Mouse (Mus musculus): ENCODE measurements around the gene Eif2ak4. TPM values are rescaled to one million over a fixed set of nuclear protein-coding genes. Genes with fewer than 3 reads are reported as not detected.

The Eif2ak4 gene
- polyA plus RNA-seq, 1 experiment from 2014 or later: 9.5 TPM

GRCm38 (mm10) chr2:118468354-118468753, 79.9 kb downstream of the Eif2ak4 start:
- ATAC-seq (ENCODE audit: low FRiP score) (no peak), DNase-seq (ENCODE audit: low spot score) (no peak)
- Histone ChIP-seq H3K4me2 (replicated peaks) (no peak overlapping the region), H3K9me3 (ENCODE audit: control insufficient read depth, low read length) (no peaks in the 10 kb centered on the region), H3K36me3 (replicated peaks; ENCODE audit: control insufficient read depth, insufficient read depth) (peaks cover 84% of the 10 kb centered on the region), H3K4me1 (replicated peaks; ENCODE audit: control insufficient read depth, insufficient read depth, low read length) (no peaks in the 10 kb centered on the region), H3K27me3 (ENCODE audit: control insufficient read depth, insufficient read depth, low read length) (no peaks in the 10 kb centered on the region), H3K9ac (no peak overlapping the region), H3K27ac (no peak overlapping the region), H3K4me3 (replicated peaks; ENCODE audit: low read length) (no peak overlapping the region)

- DNase-seq (ENCODE audit: low spot score) (no peak), ATAC-seq (ENCODE audit: low FRiP score) (peak; percentile 80)
- H3K4me3 ChIP-seq (replicated peaks; ENCODE audit: low read length): peak overlapping the region; percentile 97
- H3K4me1 ChIP-seq (replicated peaks; ENCODE audit: control insufficient read depth, insufficient read depth, low read length): peaks cover 11% of the 10 kb centered on the region
- H3K4me2 ChIP-seq (replicated peaks): peak overlapping the region; percentile 87
- no peaks in the 10 kb centered on the region for H3K9me3 ChIP-seq (ENCODE audit: control insufficient read depth, low read length)
- H3K27ac ChIP-seq: peak overlapping the region; percentile 87
- 3% methylated on average over 50 of the region's 52 CpGs for WGBS
- H3K36me3 ChIP-seq (replicated peaks; ENCODE audit: control insufficient read depth, insufficient read depth): peaks cover 38% of the 10 kb centered on the region
- peak overlapping the region; percentile 90 for H3K9ac ChIP-seq
- H3K27me3 ChIP-seq (ENCODE audit: control insufficient read depth, insufficient read depth, low read length): no peaks in the 10 kb centered on the region
Measured at GRCm38 (mm10) chr2:118478833-118479549, 90.6 kb downstream of the Eif2ak4 start.

GRCm38 (mm10) chr2:118479550-118479909, 91.1 kb downstream of the Eif2ak4 start, which contains the start of gene Srp14:
Gene Srp14 (minus strand): TSS chr2:118479711.
- Histone ChIP-seq H3K9me3 (ENCODE audit: control insufficient read depth, low read length) (no peaks in the 10 kb centered on the region), H3K4me1 (replicated peaks; ENCODE audit: control insufficient read depth, insufficient read depth, low read length) (peaks cover 11% of the 10 kb centered on the region), H3K4me2 (replicated peaks) (peak within 1 kb of the TSS; percentile 87), H3K27me3 (ENCODE audit: control insufficient read depth, insufficient read depth, low read length) (no peaks in the 10 kb centered on the region), H3K9ac (peak within 1 kb of the TSS; percentile 90), H3K27ac (peak within 1 kb of the TSS; percentile 87), H3K36me3 (replicated peaks; ENCODE audit: control insufficient read depth, insufficient read depth) (peaks cover 32% of the 10 kb centered on the region), H3K4me3 (replicated peaks; ENCODE audit: low read length) (peak within 1 kb of the TSS; percentile 97)
- DNase-seq (ENCODE audit: low spot score) (peak; percentile 99), ATAC-seq (ENCODE audit: low FRiP score) (peak; percentile 96)
- WGBS: under 1% methylated on average over 27 of the region's 35 CpGs

- peaks cover 19% of the 10 kb centered on the region for H3K36me3 ChIP-seq (replicated peaks; ENCODE audit: control insufficient read depth, insufficient read depth)
- H3K9ac ChIP-seq: no peak overlapping the region
- WGBS: 95% methylated on average over 7 of the region's 7 CpGs
- no peak overlapping the region for H3K4me2 ChIP-seq (replicated peaks)
- no peaks in the 10 kb centered on the region for H3K9me3 ChIP-seq (ENCODE audit: control insufficient read depth, low read length)
- no peaks in the 10 kb centered on the region for H3K27me3 ChIP-seq (ENCODE audit: control insufficient read depth, insufficient read depth, low read length)
- H3K4me3 ChIP-seq (replicated peaks; ENCODE audit: low read length): no peak overlapping the region
- H3K4me1 ChIP-seq (replicated peaks; ENCODE audit: control insufficient read depth, insufficient read depth, low read length): peaks cover 11% of the 10 kb centered on the region
- no peak for DNase-seq (ENCODE audit: low spot score)
- no peak for ATAC-seq (ENCODE audit: low FRiP score)
- no peak overlapping the region for H3K27ac ChIP-seq
Measured at GRCm38 (mm10) chr2:118480886-118481285, 92.5 kb downstream of the Eif2ak4 start.

GRCm38 (mm10) chr2:118483032-118483431, 94.6 kb downstream of the Eif2ak4 start:
- no peak overlapping the region for H3K4me2 ChIP-seq (replicated peaks)
- no peak overlapping the region for H3K9ac ChIP-seq
- no peaks in the 10 kb centered on the region for H3K27me3 ChIP-seq (ENCODE audit: control insufficient read depth, insufficient read depth, low read length)
- no peak overlapping the region for H3K4me3 ChIP-seq (replicated peaks; ENCODE audit: low read length)
- DNase-seq (ENCODE audit: low spot score) (no peak), ATAC-seq (ENCODE audit: low FRiP score) (no peak)
- no peaks in the 10 kb centered on the region for H3K36me3 ChIP-seq (replicated peaks; ENCODE audit: control insufficient read depth, insufficient read depth)
- peaks cover 9% of the 10 kb centered on the region for H3K4me1 ChIP-seq (replicated peaks; ENCODE audit: control insufficient read depth, insufficient read depth, low read length)
- no peak overlapping the region for H3K27ac ChIP-seq
- H3K9me3 ChIP-seq (ENCODE audit: control insufficient read depth, low read length): no peaks in the 10 kb centered on the region
- WGBS: 89% methylated on average over 5 of the region's 5 CpGs

- WGBS: 88% methylated on average over 9 of the region's 9 CpGs
- ATAC-seq (ENCODE audit: low FRiP score) (no peak), DNase-seq (ENCODE audit: low spot score) (no peak)
- Histone ChIP-seq H3K27me3 (ENCODE audit: control insufficient read depth, insufficient read depth, low read length) (no peaks in the 10 kb centered on the region), H3K4me3 (replicated peaks; ENCODE audit: low read length) (no peak overlapping the region), H3K27ac (no peak overlapping the region), H3K4me1 (replicated peaks; ENCODE audit: control insufficient read depth, insufficient read depth, low read length) (no peaks in the 10 kb centered on the region), H3K9ac (no peak overlapping the region), H3K36me3 (replicated peaks; ENCODE audit: control insufficient read depth, insufficient read depth) (no peaks in the 10 kb centered on the region), H3K9me3 (ENCODE audit: control insufficient read depth, low read length) (no peaks in the 10 kb centered on the region), H3K4me2 (replicated peaks) (no peak overlapping the region)
Measured at GRCm38 (mm10) chr2:118484386-118484898, 96.0 kb downstream of the Eif2ak4 start.

- no peak for DNase-seq (ENCODE audit: low spot score)
- no peak for ATAC-seq (ENCODE audit: low FRiP score)
- H3K4me3 ChIP-seq (replicated peaks; ENCODE audit: low read length): no peak overlapping the region
- H3K4me1 ChIP-seq (replicated peaks; ENCODE audit: control insufficient read depth, insufficient read depth, low read length): no peaks in the 10 kb centered on the region
- H3K36me3 ChIP-seq (replicated peaks; ENCODE audit: control insufficient read depth, insufficient read depth): no peaks in the 10 kb centered on the region
- no peaks in the 10 kb centered on the region for H3K9me3 ChIP-seq (ENCODE audit: control insufficient read depth, low read length)
- H3K27ac ChIP-seq: no peak overlapping the region
- no peaks in the 10 kb centered on the region for H3K27me3 ChIP-seq (ENCODE audit: control insufficient read depth, insufficient read depth, low read length)
- 74% methylated on average over 3 of the region's 3 CpGs for WGBS
- no peak overlapping the region for H3K4me2 ChIP-seq (replicated peaks)
- H3K9ac ChIP-seq: no peak overlapping the region
Measured at GRCm38 (mm10) chr2:118485415-118485814, 97.0 kb downstream of the Eif2ak4 start.

GRCm38 (mm10) chr2:118486933-118487332, 98.5 kb downstream of the Eif2ak4 start:
- Histone ChIP-seq H3K4me1 (replicated peaks; ENCODE audit: control insufficient read depth, insufficient read depth, low read length) (no peaks in the 10 kb centered on the region; the same call in 1 of the 2 replicates), H3K4me3 (replicated peaks; ENCODE audit: low read length) (no peak overlapping the region), H3K4me2 (replicated peaks) (no peak overlapping the region), H3K27ac (no peak overlapping the region), H3K27me3 (ENCODE audit: control insufficient read depth, insufficient read depth, low read length) (no peaks in the 10 kb centered on the region), H3K9me3 (ENCODE audit: control insufficient read depth, low read length) (no peaks in the 10 kb centered on the region), H3K36me3 (replicated peaks; ENCODE audit: control insufficient read depth, insufficient read depth) (no peaks in the 10 kb centered on the region), H3K9ac (no peak overlapping the region)
- WGBS: 17% methylated on average over 12 of the region's 12 CpGs
- DNase-seq (ENCODE audit: low spot score) (peak; percentile 60), ATAC-seq (ENCODE audit: low FRiP score) (no peak)

- DNase-seq (ENCODE audit: low spot score) (no peak), ATAC-seq (ENCODE audit: low FRiP score) (no peak)
- Histone ChIP-seq H3K27ac (no peak overlapping the region), H3K4me3 (replicated peaks; ENCODE audit: low read length) (no peak overlapping the region), H3K9me3 (ENCODE audit: control insufficient read depth, low read length) (no peaks in the 10 kb centered on the region), H3K36me3 (replicated peaks; ENCODE audit: control insufficient read depth, insufficient read depth) (no peaks in the 10 kb centered on the region), H3K9ac (no peak overlapping the region), H3K27me3 (ENCODE audit: control insufficient read depth, insufficient read depth, low read length) (no peaks in the 10 kb centered on the region), H3K4me1 (replicated peaks; ENCODE audit: control insufficient read depth, insufficient read depth, low read length) (no peaks in the 10 kb centered on the region; the same call in 1 of the 2 replicates), H3K4me2 (replicated peaks) (no peak overlapping the region)
- 67% methylated on average over 3 of the region's 3 CpGs for WGBS
Measured at GRCm38 (mm10) chr2:118487806-118488205, 99.4 kb downstream of the Eif2ak4 start.
